Mouse (Mus musculus): ENCODE results near the gene Lancl1.

GRCm38 (mm10) chr1:67000484-67000883, 38.2 kb downstream of the Lancl1 start:
- TF ChIP-seq CTCF (IDR thresholded peaks at IDR 0.05; ENCODE audit: control insufficient read depth, insufficient read depth, insufficient read length) (no peak), FOSL1 (IDR thresholded peaks at IDR 0.05; ENCODE audit: insufficient read depth, low read length, poor library complexity, severe bottlenecking) (no peak), MAX (IDR thresholded peaks at IDR 0.05) (no peak)

Data from C2C12 (cell line).